Mouse (Mus musculus): Measurements from ENCODE around the gene Tm9sf4. TPM values are rescaled to one million over a fixed set of nuclear protein-coding genes. Genes with fewer than 3 reads are reported as not detected.

Tm9sf4 gene
- polyA plus RNA-seq, 1 experiment from 2014 or later: 80.2 TPM

DNA sequence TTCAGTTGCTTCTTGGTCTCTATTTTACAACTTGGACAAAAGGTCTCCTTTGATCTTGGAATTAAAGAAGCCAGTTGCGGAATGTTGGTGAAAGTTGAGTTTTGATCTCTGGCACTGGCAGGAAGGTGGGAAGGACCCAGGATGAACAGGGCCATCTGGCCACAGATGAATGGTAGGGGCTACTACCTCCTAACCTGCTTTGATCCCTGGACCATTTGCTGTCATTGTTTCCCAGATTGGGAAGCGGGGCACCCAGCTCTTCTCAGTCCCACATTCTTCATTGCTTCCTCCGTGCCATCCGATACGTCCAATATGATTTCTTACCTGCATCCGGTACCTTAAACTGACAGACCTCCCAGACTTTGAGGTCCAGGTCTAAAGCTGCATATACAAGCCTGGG is 6.0 kb downstream of the Tm9sf4 start:
- Histone ChIP-seq H3K4me1 (peaks cover 23% of the 10 kb centered on the region), H3K9me3 (no peaks in the 10 kb centered on the region), H3K9ac (no peak overlapping the region), H3K4me3 (replicated peaks) (no peak overlapping the region), H3K36me3 (replicated peaks) (no peaks in the 10 kb centered on the region; the same call in 1 of the 2 replicates), H3K27me3 (peaks cover 71% of the 10 kb centered on the region), H3K27ac (no peak overlapping the region), H3K4me2 (no peak overlapping the region)
- WGBS: 50% methylated on average over 6 of the region's 6 CpGs
- ATAC-seq (ENCODE audit: low FRiP score): no peak

GRCm38 (mm10) chr2:153168134-153168820 is 7.2 kb downstream of the Tm9sf4 start:
- Histone ChIP-seq H3K27me3 (peaks cover 69% of the 10 kb centered on the region), H3K27ac (no peak overlapping the region), H3K4me2 (no peak overlapping the region), H3K4me1 (peaks cover 18% of the 10 kb centered on the region), H3K4me3 (replicated peaks) (no peak overlapping the region), H3K9ac (no peak overlapping the region), H3K36me3 (replicated peaks) (no peaks in the 10 kb centered on the region; the same call in 1 of the 2 replicates), H3K9me3 (no peaks in the 10 kb centered on the region)
- ATAC-seq (ENCODE audit: low FRiP score): peak; percentile 33; the same call in 1 of the 2 replicates
- WGBS: 17% methylated on average over 2 of the region's 2 CpGs

DNA sequence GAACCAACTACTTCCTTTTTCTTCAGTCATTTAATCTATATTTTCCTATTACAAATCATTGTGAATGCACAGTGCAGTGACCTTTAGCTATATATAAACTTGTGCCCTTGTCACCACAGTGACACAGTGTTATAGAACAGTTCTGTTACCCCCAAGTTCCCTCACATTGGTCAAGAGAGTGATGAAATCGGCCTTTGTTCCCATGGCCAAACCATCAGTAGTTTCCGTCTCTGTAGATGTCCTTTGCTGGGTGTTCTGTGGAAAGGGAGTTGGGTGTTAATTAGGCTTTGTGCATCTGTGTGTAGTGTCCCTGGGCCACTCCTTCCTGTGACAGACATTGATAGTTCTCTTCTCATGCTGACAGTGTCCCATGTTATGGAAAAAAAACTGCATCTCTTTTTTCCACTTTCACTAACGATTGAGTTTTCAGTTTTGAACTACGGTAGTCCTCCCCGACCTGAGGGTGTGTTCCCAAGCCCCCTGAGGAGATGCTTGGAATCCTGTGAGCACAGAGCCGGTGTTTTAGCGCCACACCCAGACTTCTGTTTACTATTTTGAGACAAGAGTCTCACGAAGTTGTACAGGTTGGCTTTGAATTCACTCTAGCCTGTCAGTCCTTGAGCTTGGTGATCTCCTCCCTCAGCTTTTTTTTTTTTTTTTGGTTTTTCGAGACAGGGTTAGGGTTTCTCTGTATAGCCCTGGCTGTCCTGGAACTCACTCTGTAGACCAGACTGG is 9.6 kb downstream of the Tm9sf4 start:
- H3K27me3 ChIP-seq: peaks cover 49% of the 10 kb centered on the region
- H3K4me1 ChIP-seq: peaks cover 18% of the 10 kb centered on the region
- no peaks in the 10 kb centered on the region for H3K36me3 ChIP-seq (replicated peaks)
- no peak overlapping the region for H3K9ac ChIP-seq
- no peak overlapping the region for H3K27ac ChIP-seq
- 90% methylated on average over 9 of the region's 9 CpGs for WGBS
- H3K4me3 ChIP-seq (replicated peaks): no peak overlapping the region
- no peak for ATAC-seq (ENCODE audit: low FRiP score)
- no peak overlapping the region for H3K4me2 ChIP-seq
- H3K9me3 ChIP-seq: no peaks in the 10 kb centered on the region

GRCm38 (mm10) chr2:153171966-153172365 is 10.9 kb downstream of the Tm9sf4 start:
- no peak for ATAC-seq (ENCODE audit: low FRiP score)

DNA sequence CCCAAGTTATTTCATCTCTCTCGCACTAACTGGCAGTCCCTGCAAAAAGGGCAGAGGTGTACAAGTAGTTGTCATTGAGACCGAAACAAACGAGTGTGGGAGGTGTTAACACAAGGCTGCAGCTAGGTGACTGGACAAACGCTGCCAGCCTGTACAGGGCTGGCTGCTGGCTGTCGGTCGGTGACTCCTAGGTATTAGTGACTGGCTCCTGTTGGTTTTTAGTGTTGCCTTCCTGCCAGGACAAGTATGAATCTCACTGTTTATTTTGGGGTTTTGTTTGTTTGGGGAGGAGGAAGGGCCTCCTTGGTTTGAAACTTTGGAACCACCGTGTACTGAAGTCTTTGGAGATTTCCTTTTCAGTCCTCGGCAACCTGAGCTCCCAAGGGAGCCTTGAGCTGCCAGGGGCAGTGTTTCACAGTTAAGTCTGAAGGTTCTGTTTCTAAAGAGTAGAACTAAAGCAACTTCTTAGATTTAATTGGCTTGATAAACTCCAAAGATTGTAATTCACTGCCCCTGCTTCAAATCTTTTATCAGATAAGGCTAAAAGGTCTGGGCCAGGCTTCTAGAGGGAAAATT is 15.0 kb downstream of the Tm9sf4 start:
- peaks cover 7% of the 10 kb centered on the region for H3K27me3 ChIP-seq
- WGBS: 80% methylated on average over 8 of the region's 8 CpGs
- H3K27ac ChIP-seq: no peak overlapping the region
- ATAC-seq (ENCODE audit: low FRiP score): no peak
- no peaks in the 10 kb centered on the region for H3K9me3 ChIP-seq
- no peak overlapping the region for H3K9ac ChIP-seq
- no peak overlapping the region for H3K4me3 ChIP-seq (replicated peaks)
- no peak overlapping the region for H3K4me2 ChIP-seq
- peaks cover 17% of the 10 kb centered on the region for H3K36me3 ChIP-seq (replicated peaks)
- H3K4me1 ChIP-seq: no peaks in the 10 kb centered on the region

More at GRCm38 (mm10) chr2:153171966-153172365, 10.9 kb downstream of the Tm9sf4 start:
- Histone ChIP-seq H3K27me3 (peaks cover 36% of the 10 kb centered on the region), H3K36me3 (replicated peaks) (no peaks in the 10 kb centered on the region), H3K4me1 (peaks cover 18% of the 10 kb centered on the region), H3K9me3 (no peaks in the 10 kb centered on the region), H3K9ac (no peak overlapping the region), H3K27ac (no peak overlapping the region), H3K4me3 (replicated peaks) (no peak overlapping the region), H3K4me2 (no peak overlapping the region)
- WGBS: 96% methylated on average over 5 of the region's 5 CpGs

- no peak overlapping the region for H3K27ac ChIP-seq
- ATAC-seq (ENCODE audit: low FRiP score): no peak
- no peaks in the 10 kb centered on the region for H3K9me3 ChIP-seq
- WGBS: 94% methylated on average over 3 of the region's 3 CpGs
- H3K9ac ChIP-seq: no peak overlapping the region
- H3K4me3 ChIP-seq (replicated peaks): no peak overlapping the region
- H3K4me2 ChIP-seq: no peak overlapping the region
- peaks cover 23% of the 10 kb centered on the region for H3K36me3 ChIP-seq (replicated peaks)
- no peaks in the 10 kb centered on the region for H3K4me1 ChIP-seq
- H3K27me3 ChIP-seq: no peaks in the 10 kb centered on the region
Measured at GRCm38 (mm10) chr2:153177188-153177587, 16.1 kb downstream of the Tm9sf4 start.

- Histone ChIP-seq H3K4me1 (no peaks in the 10 kb centered on the region), H3K36me3 (replicated peaks) (peaks cover 41% of the 10 kb centered on the region), H3K4me3 (replicated peaks) (no peak overlapping the region), H3K4me2 (no peak overlapping the region), H3K9me3 (no peaks in the 10 kb centered on the region), H3K27ac (no peak overlapping the region), H3K27me3 (no peaks in the 10 kb centered on the region), H3K9ac (no peak overlapping the region)
- ATAC-seq (ENCODE audit: low FRiP score): no peak
- 92% methylated on average over 10 of the region's 10 CpGs for WGBS
Measured at GRCm38 (mm10) chr2:153179126-153179860, 18.2 kb downstream of the Tm9sf4 start.

DNA sequence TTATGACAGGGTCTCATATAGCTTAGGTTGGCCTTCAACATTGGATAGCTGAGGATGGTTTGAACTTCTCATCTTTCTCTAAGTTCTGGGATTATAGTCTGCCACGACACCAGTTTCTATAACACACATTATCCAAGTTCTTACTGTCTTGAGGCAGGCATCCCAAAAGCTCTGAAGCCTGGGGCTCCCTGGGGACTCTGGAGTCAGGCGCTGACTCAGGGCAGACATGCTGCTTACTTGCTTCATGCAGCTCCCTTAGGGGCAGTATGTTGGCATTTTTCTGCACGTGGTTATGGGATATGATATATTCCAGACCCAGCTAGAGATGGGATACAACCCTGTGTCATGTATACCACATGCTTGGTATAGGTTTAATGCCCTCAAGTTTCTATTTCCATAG is 18.9 kb downstream of the Tm9sf4 start:
- Histone ChIP-seq H3K4me1 (no peaks in the 10 kb centered on the region), H3K36me3 (replicated peaks) (peaks cover 48% of the 10 kb centered on the region), H3K4me3 (replicated peaks) (no peak overlapping the region), H3K27me3 (no peaks in the 10 kb centered on the region), H3K27ac (no peak overlapping the region), H3K4me2 (no peak overlapping the region), H3K9ac (no peak overlapping the region), H3K9me3 (no peaks in the 10 kb centered on the region)
- WGBS: 96% methylated on average over 3 of the region's 3 CpGs
- ATAC-seq (ENCODE audit: low FRiP score): no peak

DNA sequence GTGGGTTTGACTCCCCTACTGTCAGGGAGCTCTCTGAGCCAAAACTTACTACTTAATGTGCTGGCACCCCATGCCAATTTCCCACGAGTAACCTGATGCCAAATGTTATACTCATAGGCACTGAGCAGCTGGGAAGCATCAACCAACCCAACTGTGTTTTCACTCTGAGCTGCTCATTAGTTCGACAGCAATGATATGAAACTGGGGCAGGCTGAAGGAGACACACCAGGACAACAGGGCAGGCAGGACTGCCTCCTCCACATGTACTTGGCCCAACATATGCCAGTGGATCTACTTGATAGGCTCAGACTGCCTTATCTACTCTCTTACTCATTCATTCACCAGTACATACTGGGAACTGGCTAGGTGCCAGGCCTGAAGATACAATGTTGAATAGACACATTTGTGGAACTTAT is 25.1 kb downstream of the Tm9sf4 start:
- Histone ChIP-seq H3K27me3 (no peaks in the 10 kb centered on the region), H3K4me1 (no peaks in the 10 kb centered on the region), H3K9me3 (no peaks in the 10 kb centered on the region), H3K27ac (no peak overlapping the region), H3K9ac (no peak overlapping the region), H3K4me2 (no peak overlapping the region), H3K36me3 (replicated peaks) (peaks cover 92% of the 10 kb centered on the region), H3K4me3 (replicated peaks) (no peak overlapping the region)
- WGBS: 76% methylated on average over 2 of the region's 2 CpGs
- ATAC-seq (ENCODE audit: low FRiP score): no peak

GRCm38 (mm10) chr2:153187848-153188247 is 26.7 kb downstream of the Tm9sf4 start:
- Histone ChIP-seq H3K9me3 (no peaks in the 10 kb centered on the region), H3K27me3 (no peaks in the 10 kb centered on the region), H3K4me1 (no peaks in the 10 kb centered on the region), H3K36me3 (replicated peaks) (peaks cover 95% of the 10 kb centered on the region), H3K27ac (no peak overlapping the region), H3K9ac (no peak overlapping the region), H3K4me3 (replicated peaks) (no peak overlapping the region), H3K4me2 (no peak overlapping the region)
- WGBS: 87% methylated on average over 2 of the region's 2 CpGs
- no peak for ATAC-seq (ENCODE audit: low FRiP score)

DNA sequence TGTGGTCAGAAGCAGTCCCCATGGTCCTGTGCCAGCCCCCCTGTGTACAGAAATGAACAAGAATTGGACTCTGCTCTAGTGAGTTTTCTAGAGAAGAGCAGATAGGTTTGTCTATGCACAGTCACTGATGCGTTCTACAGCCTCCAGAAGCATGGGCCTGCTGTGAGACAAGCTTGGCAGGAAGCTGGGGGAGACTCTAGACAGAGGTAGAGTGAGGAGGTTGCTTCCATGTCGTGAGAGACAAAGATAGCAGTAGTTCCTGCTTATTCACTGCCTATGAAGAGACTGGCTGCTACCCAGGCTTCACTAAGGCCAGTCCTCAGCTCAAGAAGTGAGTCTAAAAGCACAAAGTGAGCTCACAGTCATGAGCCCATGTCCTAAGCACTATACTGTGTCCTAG is 30.1 kb downstream of the Tm9sf4 start:
- Histone ChIP-seq H3K4me1 (no peaks in the 10 kb centered on the region), H3K4me2 (no peak overlapping the region), H3K27me3 (no peaks in the 10 kb centered on the region), H3K36me3 (replicated peaks) (peaks cover 88% of the 10 kb centered on the region), H3K9ac (no peak overlapping the region), H3K9me3 (no peaks in the 10 kb centered on the region), H3K4me3 (replicated peaks) (no peak overlapping the region), H3K27ac (no peak overlapping the region)
- WGBS: 79% methylated on average over 2 of the region's 2 CpGs
- no peak for ATAC-seq (ENCODE audit: low FRiP score)

- 98% methylated on average over 3 of the region's 3 CpGs for WGBS
- no peak for ATAC-seq (ENCODE audit: low FRiP score)
Measured at GRCm38 (mm10) chr2:153194255-153194654, 33.2 kb downstream of the Tm9sf4 start.

More at GRCm38 (mm10) chr2:153194255-153194654, 33.2 kb downstream of the Tm9sf4 start:
- no peaks in the 10 kb centered on the region for H3K27me3 ChIP-seq
- peaks cover 76% of the 10 kb centered on the region for H3K36me3 ChIP-seq (replicated peaks)
- H3K4me1 ChIP-seq: no peaks in the 10 kb centered on the region
- no peak overlapping the region for H3K4me3 ChIP-seq (replicated peaks)
- no peak overlapping the region for H3K4me2 ChIP-seq
- H3K27ac ChIP-seq: no peak overlapping the region
- H3K9me3 ChIP-seq: no peaks in the 10 kb centered on the region
- H3K9ac ChIP-seq: no peak overlapping the region

Measured in forebrain, embryonic 12.5 days (tissue).